Mouse (Mus musculus) heart, postnatal 10 days (tissue): ENCODE data around the gene Gapdh. TPM values are rescaled to one million over a fixed set of nuclear protein-coding genes. Genes with fewer than 3 reads are reported as not detected.
"Not testable (repeated sequence)": the region's sequence is repeated elsewhere in the genome, so short reads cannot be mapped to it uniquely, and the experiment has no call there.

ENCODE experiments used
- DNase-seq, 2 experiments: peaks; one replicate each; pipeline ENCODE4 v3.0.0; 2021
- intact Hi-C: fragments of 180-260 bp; cut with DNase I; formaldehyde crosslinking; loops from one replicate; pipeline ENCODE4 v1.15.1; 2025
- total RNA-seq, 2 experiments: library from RNA; stranded (reverse); gene quantifications; 2 replicates each; pipeline ENCODE4 v1.2.3; 2021

The Gapdh gene
- total RNA-seq, 2 experiments from 2014 or later, result 3,414 to 3,559 TPM

- DNase-seq, result no peak
- intact Hi-C loops, result no loop called here
These were observed 6.2 kb upstream of the Gapdh start for GRCm38 (mm10) chr6:125172474-125172873.

GRCm38 (mm10) chr6:125170194-125170593 is 3.9 kb upstream of the Gapdh start:
- intact Hi-C loops, result loop anchor here (2.0 kb wide), 1 partner anchor 21 kb away; the partner anchor contains the start of genes Mrpl51 and Ncapd2
- DNase-seq, result no peak

GRCm38 (mm10) chr6:125168086-125168485 is 1.8 kb upstream of the Gapdh start:
- intact Hi-C loops, result no loop called here
- no peak for DNase-seq

DNA sequence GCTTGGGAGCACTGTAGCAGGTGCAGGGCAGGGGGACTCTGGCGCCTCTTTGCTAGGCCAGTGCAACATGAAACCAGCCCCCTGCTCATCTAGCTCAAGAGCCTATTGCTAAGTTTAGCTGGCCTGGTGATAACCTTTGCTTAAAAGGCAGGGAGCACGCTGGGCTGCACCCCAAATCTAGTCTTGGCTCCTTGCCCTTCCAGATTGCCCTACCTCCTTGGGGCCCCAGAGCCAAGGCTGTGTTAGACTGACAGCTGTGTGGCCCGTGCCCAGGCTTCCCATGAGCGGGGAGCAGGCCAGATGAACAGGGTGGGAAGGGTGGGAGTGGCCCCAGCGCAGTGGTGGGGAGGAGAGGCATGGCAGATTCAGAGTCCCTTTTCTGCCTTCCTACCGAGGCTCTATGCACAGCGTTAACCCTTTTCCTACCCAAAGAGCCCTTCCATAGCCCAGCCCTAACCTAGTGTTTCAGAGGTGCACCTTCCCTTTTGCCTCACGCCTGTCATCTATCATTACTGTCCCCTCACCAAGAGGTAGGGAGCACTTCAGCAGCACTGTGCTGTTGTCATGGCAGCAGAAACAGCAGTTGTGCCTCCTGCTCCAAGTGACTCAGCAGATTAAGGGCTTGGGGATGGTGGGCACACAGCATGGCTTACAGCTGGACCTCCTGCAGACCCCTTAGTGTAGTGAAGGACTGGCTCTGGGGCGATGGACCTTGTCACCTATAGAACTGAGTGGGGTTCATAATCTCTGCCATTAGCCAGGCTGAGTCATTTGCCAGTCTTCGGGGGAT is 789 bp upstream of the Gapdh start:
- peak; percentile 82 to 87 for DNase-seq

GRCm38 (mm10) chr6:125165328-125165891 is 857 bp downstream of the Gapdh start:
- intact Hi-C loops, result no loop called here
- DNase-seq, result peak; percentile 98

More for the DNA sequence above, 789 bp upstream of the Gapdh start:
- intact Hi-C loops, result no loop called here

DNA sequence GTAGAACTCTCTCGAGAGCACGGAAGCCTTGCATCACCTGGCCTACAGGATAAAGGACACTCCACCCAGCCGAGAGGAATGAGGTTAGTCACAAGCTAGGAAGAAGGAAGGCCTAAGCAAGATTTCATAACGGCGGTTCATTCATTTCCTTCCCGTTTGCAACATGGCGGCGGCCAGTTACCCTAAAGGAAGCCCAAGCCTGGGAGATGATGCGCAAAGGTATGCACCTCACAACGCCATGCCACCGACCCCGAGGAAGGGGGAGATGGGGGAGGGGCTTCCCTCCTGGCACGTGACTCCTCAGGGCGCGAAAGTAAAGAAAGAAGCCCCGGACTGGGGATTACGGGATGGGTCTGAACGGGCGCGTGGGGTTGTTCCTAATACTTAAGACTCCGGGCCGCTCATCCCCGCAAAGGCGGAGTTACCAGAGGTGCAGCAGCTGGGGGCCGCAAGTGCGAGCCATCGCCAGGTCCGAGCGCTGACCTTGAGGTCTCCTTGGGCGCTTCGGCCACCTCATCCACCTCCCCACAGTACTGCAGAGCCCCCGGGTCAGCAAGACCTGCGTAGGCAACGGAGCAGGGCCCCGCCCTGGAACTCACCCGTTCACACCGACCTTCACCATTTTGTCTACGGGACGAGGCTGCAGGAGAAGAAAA is 1.5 kb downstream of the Gapdh start:
- peak; percentile 75 to 77 for DNase-seq
- intact Hi-C loops, result loop anchor here (5.0 kb wide), 1 partner anchor 108 kb away; no protein-coding TSS in a partner anchor

- peak; percentile 38 to 41 for DNase-seq
- intact Hi-C loops, result loop anchor here (5.0 kb wide), 1 partner anchor 108 kb away; no protein-coding TSS in a partner anchor
These were observed 2.2 kb downstream of the Gapdh start for GRCm38 (mm10) chr6:125163801-125164657.

GRCm38 (mm10) chr6:125162615-125163305 is 3.5 kb downstream of the Gapdh start:
- intact Hi-C loops, result loop anchor here (1.0 to 5.0 kb wide), 2 partner anchors 13 to 110 kb away; no protein-coding TSS in a partner anchor
- DNase-seq, result not testable (repeated sequence)

DNA sequence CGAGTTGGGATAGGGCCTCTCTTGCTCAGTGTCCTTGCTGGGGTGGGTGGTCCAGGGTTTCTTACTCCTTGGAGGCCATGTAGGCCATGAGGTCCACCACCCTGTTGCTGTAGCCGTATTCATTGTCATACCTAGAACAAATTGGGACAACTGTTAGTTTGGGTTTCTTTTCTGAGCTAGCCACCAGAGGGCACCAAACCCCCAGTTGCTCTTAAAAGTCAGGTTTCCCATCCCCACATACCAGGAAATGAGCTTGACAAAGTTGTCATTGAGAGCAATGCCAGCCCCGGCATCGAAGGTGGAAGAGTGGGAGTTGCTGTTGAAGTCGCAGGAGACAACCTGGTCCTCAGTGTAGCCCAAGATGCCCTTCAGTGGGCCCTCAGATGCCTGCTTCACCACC is 4.3 kb downstream of the Gapdh start:
- intact Hi-C loops, result loop anchor here (1.0 to 5.0 kb wide), 2 partner anchors 13 to 110 kb away; no protein-coding TSS in a partner anchor

DNA sequence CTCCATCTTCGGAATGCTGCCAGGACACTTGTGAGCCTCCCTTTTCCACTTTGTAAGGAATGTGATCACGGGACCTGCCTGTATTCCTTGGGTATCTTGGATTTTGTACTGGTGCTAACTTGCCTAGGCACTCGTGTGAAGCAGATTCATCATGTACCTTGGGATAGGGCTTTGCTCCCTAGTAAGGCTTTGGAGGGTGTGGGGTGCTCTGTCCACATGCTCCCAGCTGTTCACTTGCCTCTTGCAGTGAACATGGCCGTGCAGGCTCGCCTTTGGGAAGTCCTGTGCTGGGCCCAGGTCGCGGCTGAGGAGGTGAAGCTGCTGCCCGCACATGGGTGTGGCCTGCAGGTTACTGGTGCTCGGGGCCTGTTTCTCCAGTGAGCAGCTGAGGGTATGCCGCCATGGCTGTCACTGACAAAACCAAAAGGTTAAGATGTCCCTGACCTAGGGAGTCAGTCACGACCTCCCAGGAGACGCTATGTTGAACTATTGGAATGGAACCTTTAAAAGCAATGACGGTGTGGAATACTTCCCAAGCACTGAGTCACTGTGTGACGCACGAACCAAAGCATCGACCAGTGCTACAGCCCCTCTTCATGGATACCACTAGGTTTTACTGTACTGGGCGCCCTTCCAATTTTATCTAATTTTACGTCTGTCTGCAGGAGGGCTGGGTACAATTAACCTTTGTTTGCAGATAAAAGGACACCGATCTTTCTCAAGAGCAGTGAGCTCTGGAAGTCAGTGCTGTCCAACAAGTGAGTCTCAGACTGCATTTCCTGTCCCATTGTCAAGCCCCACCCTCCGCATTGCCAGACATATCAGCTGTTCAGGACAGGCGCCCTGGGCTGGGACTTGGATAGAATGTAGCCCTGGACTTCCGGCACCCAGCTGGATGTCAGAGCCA is 5.2 kb downstream of the Gapdh start:
- intact Hi-C loops, result loop anchor here (5.0 kb wide), 1 partner anchor 111 kb away; no protein-coding TSS in a partner anchor
- DNase-seq, result peak; percentile 88 to 90

More for the DNA sequence above, 4.3 kb downstream of the Gapdh start:
- peak; percentile 81 to 85 for DNase-seq

GRCm38 (mm10) chr6:125160558-125160853 is 5.8 kb downstream of the Gapdh start:
- intact Hi-C loops, result loop anchor here (5.0 kb wide), 1 partner anchor 112 kb away; no protein-coding TSS in a partner anchor
- DNase-seq, result no peak

- DNase-seq, result no peak
- intact Hi-C loops, result loop anchor here (5.0 kb wide), 1 partner anchor 112 kb away; no protein-coding TSS in a partner anchor
These were observed 6.3 kb downstream of the Gapdh start for GRCm38 (mm10) chr6:125159773-125160557.

- intact Hi-C loops, result no loop called here
- no peak for DNase-seq
These were observed 7.2 kb downstream of the Gapdh start for GRCm38 (mm10) chr6:125158944-125159492.

GRCm38 (mm10) chr6:125156903-125157614 is 9.2 kb downstream of the Gapdh start:
- intact Hi-C loops, result no loop called here
- DNase-seq, result no peak

DNA sequence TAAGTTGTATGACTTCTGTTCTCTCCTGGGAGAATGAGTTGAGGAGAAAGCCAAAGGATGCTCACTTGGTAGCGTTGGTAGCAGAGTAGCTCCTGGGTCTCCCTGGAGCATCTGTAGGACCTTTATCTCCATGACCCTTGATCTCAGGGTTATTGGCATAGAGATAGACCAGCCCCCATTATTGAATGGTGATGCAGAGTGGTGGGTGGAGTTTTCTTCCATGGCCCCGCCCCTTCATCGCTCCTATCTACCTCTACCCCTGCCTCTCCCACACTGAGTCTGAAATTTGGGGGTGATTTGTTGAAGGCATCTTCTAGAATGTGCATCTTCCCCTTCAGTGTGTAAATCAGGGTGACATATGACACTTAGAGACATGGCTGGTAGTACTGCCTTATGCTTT is 9.8 kb downstream of the Gapdh start:
- intact Hi-C loops, result no loop called here
- no peak for DNase-seq

GRCm38 (mm10) chr6:125155262-125155661 is 11.0 kb downstream of the Gapdh start:
- DNase-seq, result no peak
- intact Hi-C loops, result no loop called here

DNA sequence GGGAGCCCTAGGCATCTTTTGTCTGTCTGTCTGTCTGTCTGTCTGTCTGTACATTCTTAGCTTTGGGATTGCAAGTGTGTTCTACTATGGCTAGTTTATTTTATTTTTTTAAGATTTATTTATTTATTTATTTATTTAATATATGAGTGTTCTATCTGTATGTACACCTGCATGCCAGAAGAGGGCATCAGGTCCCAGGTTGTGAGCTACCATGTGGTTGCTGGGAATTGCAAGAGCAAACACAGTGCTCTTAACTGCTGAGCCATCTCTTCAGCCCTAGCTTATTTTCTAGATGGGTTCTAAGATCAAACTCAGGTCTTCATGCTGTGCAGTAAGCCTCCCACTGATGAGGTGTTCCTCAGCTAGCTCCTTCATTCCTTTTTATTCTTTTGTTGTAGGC is 11.7 kb downstream of the Gapdh start:
- intact Hi-C loops, result no loop called here
- DNase-seq, result peak in 1 of 2 experiments; percentile 29
